Mouse (Mus musculus) neutrophil, adult 83 days (primary cell): Measurements from ENCODE around the gene A630023A22Rik. TPM values are rescaled to one million over a fixed set of nuclear protein-coding genes. Genes with fewer than 3 reads are reported as not detected.

ENCODE experiments used
- total RNA-seq, 2 experiments: library from RNA; stranded (reverse); gene quantifications; one replicate each; pipeline ENCODE4 v1.2.4; 2023

A630023A22Rik gene
- not detected for total RNA-seq

GRCm38 (mm10) chr14:34102601-34103000 is at the start of gene A630023A22Rik:
Gene A630023A22Rik, minus strand, starts transcription at chr14:34102754.

DNA sequence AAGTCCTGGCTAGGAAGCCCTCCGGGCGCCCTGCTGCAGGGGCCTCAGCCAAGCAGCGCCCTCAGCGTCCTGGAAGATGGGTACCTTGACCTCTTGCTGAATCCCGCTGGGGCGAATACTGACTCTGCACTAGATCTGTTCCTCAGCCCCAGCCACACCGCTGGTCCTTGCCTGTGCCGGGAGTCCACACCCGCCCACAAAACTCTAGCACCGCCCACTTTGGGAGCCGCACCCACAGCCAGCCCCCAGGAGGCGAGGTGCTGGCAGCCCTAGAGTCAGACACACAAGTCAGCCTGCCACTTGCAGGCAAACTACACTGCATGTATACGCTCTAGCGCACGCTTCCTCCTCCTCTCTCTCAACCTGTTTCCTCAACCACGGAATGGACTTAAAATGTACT is 49.8 kb upstream of the A630023A22Rik start, which contains the start of gene Npy4r:
Gene Npy4r, minus strand, starts transcription at position 148 of the 400 bp plus-strand sequence.

DNA sequence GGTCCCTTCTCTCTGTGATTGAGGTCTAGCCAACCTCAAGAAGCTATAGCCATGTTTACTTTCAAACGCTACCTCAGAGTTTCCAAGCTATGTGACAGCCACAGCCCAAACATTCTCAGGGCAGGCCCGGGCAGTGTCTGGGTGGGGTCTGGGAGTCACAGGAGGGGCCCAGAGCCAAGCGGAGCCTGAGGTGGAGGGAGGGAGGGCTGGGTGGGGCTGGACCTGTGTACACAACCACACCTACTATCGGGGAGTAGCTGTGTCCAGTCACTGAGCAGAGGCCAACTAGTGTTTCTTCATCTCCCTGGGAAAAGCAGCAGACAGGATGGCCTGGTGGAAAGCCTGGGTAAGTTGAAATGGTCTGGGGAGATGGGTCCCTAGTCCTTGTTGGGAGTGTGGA is 16.8 kb downstream of the A630023A22Rik start, which contains the start of gene Anxa8:
Gene Anxa8, plus strand, starts transcription at position 251 of the 400 bp plus-strand sequence.

DNA sequence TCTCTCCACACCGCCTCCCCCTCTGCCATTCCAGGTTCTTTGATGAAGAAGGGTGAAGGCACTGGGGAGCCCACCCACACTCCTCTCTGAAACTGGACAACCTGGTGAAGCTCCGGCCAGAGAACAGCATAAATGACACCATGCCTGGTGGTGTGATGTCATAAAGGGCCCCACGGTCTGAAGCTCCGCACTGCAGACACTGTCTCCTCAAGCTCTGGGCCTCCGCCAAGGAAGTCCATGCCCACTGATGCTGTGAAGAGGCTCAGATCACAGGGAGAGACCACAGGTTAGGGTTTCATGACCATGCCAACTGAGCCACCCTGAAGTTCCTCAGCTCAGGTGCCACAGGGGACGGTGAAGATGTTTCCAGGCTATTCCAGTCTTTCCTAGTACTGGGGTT is 50.0 kb downstream of the A630023A22Rik start, which contains the start of gene Antxrl:
Gene Antxrl, plus strand, starts transcription at position 192 of the 400 bp plus-strand sequence.

GRCm38 (mm10) chr14:34016381-34016780 is 86.2 kb downstream of the A630023A22Rik start, which contains the start of gene Gm5460:
Gene Gm5460, plus strand, starts transcription at chr14:34016758.

DNA sequence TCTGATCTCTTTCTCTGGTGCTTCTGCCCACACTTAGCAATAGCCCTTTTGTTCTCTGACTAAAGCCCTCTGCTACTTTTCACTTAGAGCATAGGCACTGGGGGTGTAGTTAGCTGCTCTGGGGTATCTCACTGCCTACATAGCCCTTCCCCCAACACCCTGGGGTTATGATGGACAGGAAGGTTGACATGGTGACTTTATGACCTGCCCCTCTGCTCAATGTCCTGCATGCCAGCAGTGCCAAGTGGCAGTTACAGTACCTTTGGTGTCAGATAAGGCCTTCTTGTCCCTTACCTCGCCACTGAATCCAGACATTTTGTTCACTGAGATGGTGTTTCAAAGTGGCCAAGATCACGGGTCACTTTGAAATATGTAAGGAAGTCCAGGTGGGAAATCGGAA is 87.5 kb downstream of the A630023A22Rik start, which contains the start of gene Gm30083:
Gene Gm30083, minus strand, starts transcription at position 120 of the 400 bp plus-strand sequence.

Other genes with a start within 250 kb of the A630023A22Rik start
- not detected for gene Gdf10, start 179.2 kb downstream of the A630023A22Rik start, total RNA-seq
- gene Gdf2, start 161.7 kb downstream of the A630023A22Rik start, total RNA-seq, result not detected
- not detected for gene Rbp3, start 148.8 kb downstream of the A630023A22Rik start, total RNA-seq
- gene Zfp488, start 124.0 kb downstream of the A630023A22Rik start, total RNA-seq, result under 1 TPM in 1 of 2 experiments, not detected in 1; 0.11 TPM
- gene Gm30083, start 87.6 kb downstream of the A630023A22Rik start, total RNA-seq, result not detected
- gene Gm5460, start 86.0 kb downstream of the A630023A22Rik start, total RNA-seq, result not detected
- gene Antxrl, start 50.0 kb downstream of the A630023A22Rik start, total RNA-seq, result not detected
- gene Anxa8, start 16.8 kb downstream of the A630023A22Rik start, total RNA-seq, result not detected
- not detected for gene Npy4r, start 49.7 kb upstream of the A630023A22Rik start, total RNA-seq
- not detected for gene Gprin2, start 98.9 kb upstream of the A630023A22Rik start, total RNA-seq
- gene Syt15, start 116.8 kb upstream of the A630023A22Rik start, total RNA-seq, result not detected
- 1 to 10 TPM; 8.6 to 9.2 TPM for gene Shld2, start 207.7 kb upstream of the A630023A22Rik start, total RNA-seq
- gene Glud1, start 208.0 kb upstream of the A630023A22Rik start, total RNA-seq, result 100 to 1,000 TPM; 219 to 235 TPM